Mouse (Mus musculus) small intestine, adult 2 months (tissue): ENCODE data around the gene Rassf1.
A peak's percentile ranks its signal among the peaks of the same experiment; 100 is the strongest.

Experiments used
- CTCF ChIP-seq: fragments of 200-500 bp; IDR thresholded peaks from 2 replicates; pipeline ENCODE4 v1.5.1; 2012; ENCODE audit warnings: low read depth, mild to moderate bottlenecking, control low read depth, inconsistent platforms, low read length, moderate library complexity, mixed read lengths; ENCODE audit not compliant: insufficient replicate concordance, insufficient read length; ENCODE audit errors: extremely low read depth
- POLR2A ChIP-seq: fragments of 200-500 bp; IDR thresholded peaks from 2 replicates; pipeline ENCODE4 v1.6.1; 2012; ENCODE audit warnings: low read depth, mild to moderate bottlenecking, control low read depth, inconsistent platforms, low read length, moderate library complexity

- TF ChIP-seq POLR2A: no peak
- TF ChIP-seq CTCF: peak; percentile 95; the same call in 1 of the 2 replicates
Observed at GRCm38 (mm10) chr9:107545602-107546001, 5.8 kb upstream of the Rassf1 start.
